Mouse (Mus musculus): ENCODE measurements around the gene Oxt.
A peak's percentile ranks its signal among the peaks of the same experiment; 100 is the strongest.

Gene Oxt

GRCm38 (mm10) chr2:130578148-130578547, 2.2 kb downstream of the Oxt start:
- no peak for DNase-seq (ENCODE audit: low read depth, low spot score)

- DNase-seq (ENCODE audit: low read depth, low spot score), result no peak
Observed at GRCm38 (mm10) chr2:130579791-130580190, 3.8 kb downstream of the Oxt start.

GRCm38 (mm10) chr2:130581201-130581600, 5.2 kb downstream of the Oxt start:
- DNase-seq (ENCODE audit: low read depth, low spot score), result no peak

- no peak for DNase-seq (ENCODE audit: low read depth, low spot score)
Observed at GRCm38 (mm10) chr2:130582552-130582951, 6.6 kb downstream of the Oxt start, which contains the start of gene Avp. Gene Avp (minus strand): TSS chr2:130582554.

GRCm38 (mm10) chr2:130583902-130584560, 8.1 kb downstream of the Oxt start:
- no peak for DNase-seq (ENCODE audit: low read depth, low spot score)

- DNase-seq (ENCODE audit: low read depth, low spot score), result no peak
Observed at GRCm38 (mm10) chr2:130586016-130586415, 10.0 kb downstream of the Oxt start.

- DNase-seq (ENCODE audit: low read depth, low spot score), result no peak
Observed at GRCm38 (mm10) chr2:130588373-130588772, 12.4 kb downstream of the Oxt start.

GRCm38 (mm10) chr2:130589157-130589556, 13.2 kb downstream of the Oxt start:
- no peak for DNase-seq (ENCODE audit: low read depth, low spot score)

- no peak for DNase-seq (ENCODE audit: low read depth, low spot score)
Observed at GRCm38 (mm10) chr2:130589761-130590160, 13.8 kb downstream of the Oxt start.

- DNase-seq (ENCODE audit: low read depth, low spot score), result no peak
Observed at GRCm38 (mm10) chr2:130591016-130591415, 15.0 kb downstream of the Oxt start.

GRCm38 (mm10) chr2:130595596-130595995, 19.6 kb downstream of the Oxt start:
- no peak for DNase-seq (ENCODE audit: low read depth, low spot score)

- DNase-seq (ENCODE audit: low read depth, low spot score), result peak; percentile 28
Observed at GRCm38 (mm10) chr2:130597601-130598010, 21.6 kb downstream of the Oxt start.

- no peak for DNase-seq (ENCODE audit: low read depth, low spot score)
Observed at GRCm38 (mm10) chr2:130598399-130598798, 22.4 kb downstream of the Oxt start.

GRCm38 (mm10) chr2:130602195-130602594, 26.2 kb downstream of the Oxt start:
- no peak for DNase-seq (ENCODE audit: low read depth, low spot score)

GRCm38 (mm10) chr2:130613091-130613490, 37.1 kb downstream of the Oxt start:
- no peak for DNase-seq (ENCODE audit: low read depth, low spot score)

- DNase-seq (ENCODE audit: low read depth, low spot score), result no peak
Observed at GRCm38 (mm10) chr2:130618972-130619371, 43.0 kb downstream of the Oxt start.

All from retina, postnatal 7 days (tissue).